ENCODE assay signal across 25 mouse cellular contexts in genomic region chr14:30043356-30043940, GRCm38 (mm10). TPM values are rescaled to one million over a fixed set of nuclear protein-coding genes. Genes with fewer than 3 reads are reported as not detected.
DNase-seq lines count a peak whose midpoint lies in the region; ATAC-seq and TF ChIP-seq lines count a peak whose summit lies in the region.
"Had no signal": no experiment of that assay in that cellular context is flagged by ENCODE, and none has a peak within 500 bp of the region (broad histone marks: within the 10 kb centered on the region; RNA-seq: fewer than 3 reads in every experiment).

No protein-coding gene starts in this region.

- WGBS in lung, embryonic 16.5 days: 62% methylated on average over 7 of the region's 7 CpGs
- 87% methylated on average over 7 of the region's 7 CpGs for WGBS in midbrain, embryonic 14.5 days

- DNase-seq in gastrocnemius, adult 2 months: peak; percentile 35
- DNase-seq in gastrocnemius, adult 8-10 months (ENCODE audit: low spot score in 2 of 2): no peak
- DNase-seq in lung, postnatal 25 days (ENCODE audit: low spot score): no peak
- no peak for DNase-seq in midbrain, embryonic 14.5 days
- DNase-seq in kidney, postnatal 36 days: no peak
- DNase-seq: adrenal gland, postnatal 25 days; cerebellum, adult 9-10 months; gastrocnemius, postnatal 14 days; layer of hippocampus, postnatal 36 days; liver, postnatal 0 days; thymus, postnatal 14 days had no signal

- no peaks in the 10 kb centered on the region for H3K27me3 ChIP-seq in lung, embryonic 16.5 days (ENCODE audit: control insufficient read depth, insufficient read depth, low read depth, low read length)
- H3K27me3 ChIP-seq in midbrain, embryonic 14.5 days (ENCODE audit: control insufficient read depth, insufficient read depth, low read length): no peaks in the 10 kb centered on the region
- H3K27me3 ChIP-seq: embryonic facial prominence, embryonic 15.5 days; hindbrain, embryonic 12.5 days; limb, embryonic 12.5 days; Patski had no signal

- ATAC-seq in lung, embryonic 16.5 days (ENCODE audit: low read depth): peak; percentile 50; the same call in 1 of the 2 replicates
- ATAC-seq in granulocyte monocyte progenitor cell, adult 5-6 weeks (replicated peaks; ENCODE audit: poor library complexity, severe bottlenecking): peak; percentile 89
- ATAC-seq in megakaryocyte progenitor cell, adult 5-6 weeks (replicated peaks; ENCODE audit: poor library complexity): peak; percentile 91
- no peak for ATAC-seq in midbrain, embryonic 14.5 days (ENCODE audit: low FRiP score, low TSS enrichment)
- ATAC-seq: CD4-positive, CD25-positive, alpha-beta regulatory T cell, adult 4 months; forebrain, embryonic 14.5 days; intestine, postnatal 0 days; liver, postnatal 0 days; Patski had no signal

- no peak overlapping the region for H3K4me3 ChIP-seq in gastrocnemius, adult 2 months
- no peak overlapping the region for H3K4me3 ChIP-seq in lung, embryonic 16.5 days (ENCODE audit: low read length)
- H3K4me3 ChIP-seq in midbrain, embryonic 14.5 days (replicated peaks; ENCODE audit: low read depth, low read length): no peak overlapping the region
- H3K4me3 ChIP-seq: embryonic facial prominence, embryonic 15.5 days; hindbrain, embryonic 12.5 days; limb, embryonic 12.5 days had no signal

- no peak overlapping the region for H3K9ac ChIP-seq in lung, embryonic 16.5 days (ENCODE audit: low read length)
- H3K9ac ChIP-seq in midbrain, embryonic 14.5 days (replicated peaks; ENCODE audit: low read length): no peak overlapping the region
- H3K9ac ChIP-seq: embryonic facial prominence, embryonic 15.5 days; hindbrain, embryonic 12.5 days; limb, embryonic 12.5 days; liver, postnatal 0 days had no signal

- TF ChIP-seq CTCF in gastrocnemius, adult 2 months (IDR thresholded peaks at IDR 0.05): no peak

- H3K36me3 ChIP-seq in lung, embryonic 16.5 days (ENCODE audit: control insufficient read depth, insufficient read depth, low read length): peaks cover 3% of the 10 kb centered on the region; the same call in 1 of the 2 replicates
- H3K36me3 ChIP-seq in midbrain, embryonic 14.5 days (ENCODE audit: control insufficient read depth, insufficient read depth, low read length): 0 out of 2 replicates have a peak, but pooled peaks cover 3% of the 10 kb centered on the region
- H3K36me3 ChIP-seq: hindbrain, embryonic 12.5 days; limb, embryonic 12.5 days had no signal

- no peaks in the 10 kb centered on the region for H3K9me3 ChIP-seq in lung, embryonic 16.5 days (ENCODE audit: control insufficient read depth, low read length)
- no peaks in the 10 kb centered on the region for H3K9me3 ChIP-seq in midbrain, embryonic 14.5 days (ENCODE audit: control insufficient read depth, low read length)
- H3K9me3 ChIP-seq: embryonic facial prominence, embryonic 15.5 days; hindbrain, embryonic 12.5 days; limb, embryonic 12.5 days had no signal

- no peak overlapping the region for H3K4me2 ChIP-seq in lung, embryonic 16.5 days (ENCODE audit: low read depth, low read length)
- no peak overlapping the region for H3K4me2 ChIP-seq in midbrain, embryonic 14.5 days (ENCODE audit: low read length)
- H3K4me2 ChIP-seq: embryonic facial prominence, embryonic 15.5 days; hindbrain, embryonic 12.5 days; limb, embryonic 12.5 days; liver, embryonic 11.5 days; midbrain, embryonic 11.5 days had no signal

- intact Hi-C loops in gastrocnemius, adult 2 months (cut with DNase I): no loop called here

- H3K4me1 ChIP-seq in lung, embryonic 16.5 days (replicated peaks; ENCODE audit: control insufficient read depth, insufficient read depth, low read length): no peaks in the 10 kb centered on the region; the same call in 1 of the 2 replicates
- H3K4me1 ChIP-seq in midbrain, embryonic 14.5 days (ENCODE audit: control insufficient read depth, insufficient read depth, low read length): no peaks in the 10 kb centered on the region
- H3K4me1 ChIP-seq: embryonic facial prominence, embryonic 15.5 days; hindbrain, embryonic 12.5 days; limb, embryonic 12.5 days had no signal

- no peak overlapping the region for H3K27ac ChIP-seq in gastrocnemius, adult 2 months
- no peak overlapping the region for H3K27ac ChIP-seq in lung, embryonic 16.5 days (ENCODE audit: low read length)
- H3K27ac ChIP-seq in midbrain, embryonic 14.5 days (replicated peaks; ENCODE audit: low read depth, low read length): no peak overlapping the region
- H3K27ac ChIP-seq: embryonic facial prominence, embryonic 15.5 days; hindbrain, embryonic 12.5 days; limb, embryonic 12.5 days; macrophage had no signal

RNA-seq across cellular contexts. Expression of gene Chdh, which starts 34.6 kb away (rescaled TPM):
- total RNA-seq in gastrocnemius, adult 2 months (2021): under 1 TPM; 0.10 to 0.11 TPM
- under 1 TPM; 0.07 to 0.40 (median 0.32) TPM for total RNA-seq in gastrocnemius, adult 8-10 months (2022)
- polyA plus RNA-seq in lung, embryonic 16.5 days (2015; fragmentation: Nextera tagmentation; extraction: Ambion mirVana): 1.9 TPM in 2 replicates
- total RNA-seq in granulocyte monocyte progenitor cell, adult 5-6 weeks (2014; fragmentation: Nextera tagmentation): 95.5 and 110 TPM in 2 replicates
- total RNA-seq in granulocyte monocyte progenitor cell, adult 5-6 weeks (2017): 95.6 and 95.7 TPM in 2 replicates
- 84.2 and 84.7 TPM in 2 replicates for total RNA-seq in megakaryocyte progenitor cell, adult 5-6 weeks (2015)
- total RNA-seq in megakaryocyte progenitor cell, adult 5-6 weeks (2017): 81.5 and 84.5 TPM in 2 replicates
- polyA plus RNA-seq in midbrain, embryonic 14.5 days (2014; fragmentation: Nextera tagmentation; extraction: Ambion mirVana): 0.21 and 0.45 TPM in 2 replicates
- polyA plus RNA-seq: forebrain, embryonic 14.5 days; neural tube, embryonic 11.5 days had no signal

RNA-seq across cellular contexts. Expression of gene Il17rb, which starts 34.8 kb away (rescaled TPM):
- not detected for total RNA-seq in gastrocnemius, adult 2 months (2021)
- total RNA-seq in gastrocnemius, adult 8-10 months (2022): under 1 TPM in 2 of 4 experiments, not detected in 2; 0.15 to 0.18 TPM
- 0.92 and 1.1 TPM in 2 replicates for polyA plus RNA-seq in lung, embryonic 16.5 days (2015; fragmentation: Nextera tagmentation; extraction: Ambion mirVana)
- 4.0 and 13.5 TPM in 2 replicates for total RNA-seq in granulocyte monocyte progenitor cell, adult 5-6 weeks (2014; fragmentation: Nextera tagmentation)
- 5.2 and 7.2 TPM in 2 replicates for total RNA-seq in granulocyte monocyte progenitor cell, adult 5-6 weeks (2017)
- 7.1 and 8.0 TPM in 2 replicates for total RNA-seq in megakaryocyte progenitor cell, adult 5-6 weeks (2015)
- total RNA-seq in megakaryocyte progenitor cell, adult 5-6 weeks (2017): 3.5 and 3.9 TPM in 2 replicates
- 1.1 and 1.3 TPM in 2 replicates for polyA plus RNA-seq in midbrain, embryonic 14.5 days (2014; fragmentation: Nextera tagmentation; extraction: Ambion mirVana)
- polyA plus RNA-seq: macrophage had no signal

Comparison
In these comparisons a context has a peak if more than half of its experiments do, and no peak if none do; other contexts are left out.
1. RNA of gene Chdh, which starts 34.6 kb away (total RNA-seq): 95.5 to 110 TPM in granulocyte monocyte progenitor cell, adult 5-6 weeks and 81.5 to 84.7 TPM in megakaryocyte progenitor cell, adult 5-6 weeks; 0.07 to 0.40 TPM in gastrocnemius, adult 8-10 months and 0.10 to 0.11 TPM in gastrocnemius, adult 2 months; every median in the first group is over 10 times any median in the second.